Mouse (Mus musculus): ENCODE measurements around the gene Rasd2.

GRCm38 (mm10) chr8:75217969-75218368 lies 4.2 kb downstream of the Rasd2 start:
- TF ChIP-seq CTCF (IDR thresholded peaks at IDR 0.05; ENCODE audit: low read depth): peak; percentile 91
- TF ChIP-seq EP300 (IDR thresholded peaks at IDR 0.05; ENCODE audit: low read depth): no peak
